ENCODE assay signal across 10 mouse cellular contexts in the genomic region with DNA sequence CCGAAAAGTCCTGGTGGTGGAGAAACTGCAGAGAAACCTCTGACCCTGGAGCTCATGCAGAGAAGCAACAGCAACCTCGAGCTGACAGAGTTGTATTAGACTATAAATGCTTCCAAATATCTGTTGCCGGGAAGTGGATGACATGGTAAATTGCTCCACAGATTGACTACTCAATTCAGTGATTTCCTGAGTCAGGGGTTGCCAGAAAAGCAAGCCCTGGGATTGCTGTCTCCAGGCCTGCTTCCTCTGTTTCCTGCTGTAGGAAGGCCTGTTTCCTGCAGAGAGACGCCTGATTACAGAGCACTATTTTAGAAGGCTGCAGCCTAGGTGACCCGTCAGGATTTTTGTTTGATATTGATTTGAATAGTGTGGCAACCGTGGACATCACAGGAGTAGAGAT. TPM values are rescaled to one million over a fixed set of nuclear protein-coding genes. Genes with fewer than 3 reads are reported as not detected.
A peak's percentile ranks its signal among the peaks of the same experiment; 100 is the strongest.
DNase-seq lines count a peak whose midpoint lies in the region; ATAC-seq lines count a peak whose summit lies in the region.
"Had no signal": no experiment of that assay in that cellular context is flagged by ENCODE, and none has a peak within 500 bp of the region (broad histone marks: within the 10 kb centered on the region; RNA-seq: fewer than 3 reads in every experiment).

No protein-coding gene starts in this region.

- no peak overlapping the region for H3K27ac ChIP-seq in liver, embryonic 15.5 days (replicated peaks)
- no peak overlapping the region for H3K27ac ChIP-seq in liver, embryonic 11.5 days (ENCODE audit: low read depth, low read length)
- H3K27ac ChIP-seq in heart, embryonic 11.5 days (ENCODE audit: low read depth, low read length), result peak overlapping the region; percentile 59; the same call in 1 of the 2 replicates
- H3K27ac ChIP-seq in kidney, embryonic 15.5 days, result peak overlapping the region; percentile 51; the same call in 1 of the 2 replicates
- no peak overlapping the region for H3K27ac ChIP-seq in hindbrain, embryonic 14.5 days
- no peak overlapping the region for H3K27ac ChIP-seq in midbrain, embryonic 11.5 days (ENCODE audit: low read depth, low read length)

- H3K36me3 ChIP-seq in liver, embryonic 15.5 days (replicated peaks), result no peaks in the 10 kb centered on the region
- H3K36me3 ChIP-seq in liver, embryonic 11.5 days (ENCODE audit: control insufficient read depth, insufficient read depth, low read length), result no peaks in the 10 kb centered on the region
- H3K36me3 ChIP-seq in heart, embryonic 11.5 days (ENCODE audit: control insufficient read depth, insufficient read depth, low read length), result no peaks in the 10 kb centered on the region
- H3K36me3 ChIP-seq in kidney, embryonic 15.5 days, result no peaks in the 10 kb centered on the region
- H3K36me3 ChIP-seq in hindbrain, embryonic 14.5 days (replicated peaks; ENCODE audit: control insufficient read depth, insufficient read depth), result no peaks in the 10 kb centered on the region
- H3K36me3 ChIP-seq in midbrain, embryonic 11.5 days (ENCODE audit: control insufficient read depth, insufficient read depth, low read length), result no peaks in the 10 kb centered on the region
- H3K36me3 ChIP-seq: limb, embryonic 15.5 days had no signal

- intact Hi-C loops in left cerebral cortex, postnatal 4 days (cut with DNase I), result no loop called here

- no peaks in the 10 kb centered on the region for H3K27me3 ChIP-seq in liver, embryonic 15.5 days
- no peaks in the 10 kb centered on the region for H3K27me3 ChIP-seq in liver, embryonic 11.5 days (replicated peaks; ENCODE audit: control insufficient read depth, insufficient read depth, low read length)
- no peaks in the 10 kb centered on the region for H3K27me3 ChIP-seq in heart, embryonic 11.5 days (ENCODE audit: control insufficient read depth, insufficient read depth, low read length)
- H3K27me3 ChIP-seq in kidney, embryonic 15.5 days, result no peaks in the 10 kb centered on the region
- H3K27me3 ChIP-seq in hindbrain, embryonic 14.5 days (ENCODE audit: control insufficient read depth, insufficient read depth, low read length), result no peaks in the 10 kb centered on the region
- no peaks in the 10 kb centered on the region for H3K27me3 ChIP-seq in midbrain, embryonic 11.5 days (ENCODE audit: control insufficient read depth, insufficient read depth, low read length)
- H3K27me3 ChIP-seq: limb, embryonic 15.5 days had no signal

- H3K9ac ChIP-seq in liver, embryonic 15.5 days, result no peak overlapping the region
- no peak overlapping the region for H3K9ac ChIP-seq in liver, embryonic 11.5 days (ENCODE audit: low read depth, low read length)
- H3K9ac ChIP-seq in heart, embryonic 11.5 days (ENCODE audit: low read depth, low read length), result no peak overlapping the region; the same call in 1 of the 2 replicates
- no peak overlapping the region for H3K9ac ChIP-seq in kidney, embryonic 15.5 days
- H3K9ac ChIP-seq in hindbrain, embryonic 14.5 days, result no peak overlapping the region
- no peak overlapping the region for H3K9ac ChIP-seq in midbrain, embryonic 11.5 days (ENCODE audit: low read length)
- H3K9ac ChIP-seq: limb, embryonic 15.5 days had no signal

- no peak overlapping the region for H3K4me2 ChIP-seq in liver, embryonic 15.5 days
- H3K4me2 ChIP-seq in liver, embryonic 11.5 days, result no peak overlapping the region
- no peak overlapping the region for H3K4me2 ChIP-seq in heart, embryonic 11.5 days
- no peak overlapping the region for H3K4me2 ChIP-seq in kidney, embryonic 15.5 days
- H3K4me2 ChIP-seq in hindbrain, embryonic 14.5 days (replicated peaks), result no peak overlapping the region
- H3K4me2 ChIP-seq in midbrain, embryonic 11.5 days, result no peak overlapping the region
- H3K4me2 ChIP-seq: limb, embryonic 15.5 days had no signal

- ATAC-seq in liver, embryonic 15.5 days (ENCODE audit: insufficient read depth), result peak; percentile 47; the same call in 1 of the 2 replicates
- ATAC-seq in liver, embryonic 11.5 days (replicated peaks; ENCODE audit: low FRiP score), result no peak
- no peak for ATAC-seq in heart, embryonic 11.5 days (replicated peaks; ENCODE audit: insufficient number of reproducible peaks, low FRiP score, low TSS enrichment)
- ATAC-seq in kidney, embryonic 15.5 days (replicated peaks; ENCODE audit: low FRiP score), result 0 out of 2 replicates have a peak, but pooled peaks have one; percentile 29
- no peak for ATAC-seq in hindbrain, embryonic 14.5 days (ENCODE audit: low FRiP score)
- ATAC-seq in midbrain, embryonic 11.5 days (ENCODE audit: low FRiP score), result no peak

- WGBS in liver, embryonic 15.5 days (ENCODE audit: insufficient replicate concordance), result 18% methylated on average over 6 of the region's 6 CpGs
- WGBS in liver, embryonic 11.5 days, result 30% methylated on average over 6 of the region's 6 CpGs
- WGBS in heart, embryonic 11.5 days (ENCODE audit: insufficient replicate concordance), result 32% methylated on average over 6 of the region's 6 CpGs
- 37% methylated on average over 6 of the region's 6 CpGs for WGBS in kidney, embryonic 15.5 days
- 37% methylated on average over 6 of the region's 6 CpGs for WGBS in hindbrain, embryonic 14.5 days
- 52% methylated on average over 6 of the region's 6 CpGs for WGBS in midbrain, embryonic 11.5 days

- no peak overlapping the region for H3K4me3 ChIP-seq in liver, embryonic 15.5 days (replicated peaks)
- H3K4me3 ChIP-seq in liver, embryonic 11.5 days (ENCODE audit: low read depth, low read length), result no peak overlapping the region
- H3K4me3 ChIP-seq in heart, embryonic 11.5 days (ENCODE audit: low read depth, low read length), result no peak overlapping the region
- H3K4me3 ChIP-seq in kidney, embryonic 15.5 days (replicated peaks), result no peak overlapping the region
- H3K4me3 ChIP-seq in hindbrain, embryonic 14.5 days (replicated peaks; ENCODE audit: low read length), result no peak overlapping the region
- H3K4me3 ChIP-seq in midbrain, embryonic 11.5 days (ENCODE audit: low read depth, low read length), result no peak overlapping the region
- H3K4me3 ChIP-seq: limb, embryonic 15.5 days had no signal

- no peaks in the 10 kb centered on the region for H3K4me1 ChIP-seq in liver, embryonic 15.5 days (replicated peaks)
- no peaks in the 10 kb centered on the region for H3K4me1 ChIP-seq in liver, embryonic 11.5 days (replicated peaks; ENCODE audit: control insufficient read depth, insufficient read depth, low read length)
- peaks cover 3% of the 10 kb centered on the region; the same call in 1 of the 2 replicates for H3K4me1 ChIP-seq in heart, embryonic 11.5 days (ENCODE audit: control insufficient read depth, insufficient read depth, low read length)
- H3K4me1 ChIP-seq in kidney, embryonic 15.5 days, result no peaks in the 10 kb centered on the region
- 0 out of 2 replicates have a peak, but pooled peaks cover 13% of the 10 kb centered on the region for H3K4me1 ChIP-seq in hindbrain, embryonic 14.5 days (replicated peaks; ENCODE audit: control insufficient read depth, insufficient read depth, low read length)
- H3K4me1 ChIP-seq in midbrain, embryonic 11.5 days (ENCODE audit: control insufficient read depth, insufficient read depth, low read length), result no peaks in the 10 kb centered on the region
- H3K4me1 ChIP-seq: limb, embryonic 15.5 days had no signal

- DNase-seq in liver, embryonic 11.5 days (ENCODE audit: low spot score), result no peak
- no peak for DNase-seq in left cerebral cortex, postnatal 4 days
- DNase-seq in hindbrain, embryonic 14.5 days (ENCODE audit: low spot score), result no peak
- no peak for DNase-seq in midbrain, embryonic 11.5 days (ENCODE audit: low spot score, missing footprints)
- DNase-seq: thymus, postnatal 36 days had no signal

- H3K9me3 ChIP-seq in liver, embryonic 15.5 days (replicated peaks), result no peaks in the 10 kb centered on the region
- no peaks in the 10 kb centered on the region for H3K9me3 ChIP-seq in liver, embryonic 11.5 days (ENCODE audit: control insufficient read depth, low read length)
- no peaks in the 10 kb centered on the region for H3K9me3 ChIP-seq in heart, embryonic 11.5 days (replicated peaks; ENCODE audit: control insufficient read depth, low read length)
- no peaks in the 10 kb centered on the region for H3K9me3 ChIP-seq in kidney, embryonic 15.5 days (replicated peaks)
- H3K9me3 ChIP-seq in hindbrain, embryonic 14.5 days (ENCODE audit: control insufficient read depth, low read length), result no peaks in the 10 kb centered on the region
- H3K9me3 ChIP-seq in midbrain, embryonic 11.5 days (ENCODE audit: control insufficient read depth, low read length), result no peaks in the 10 kb centered on the region
- H3K9me3 ChIP-seq: limb, embryonic 15.5 days had no signal

RNA-seq across cellular contexts. Expression of gene 1700020N01Rik, which starts 47.5 kb away (rescaled TPM):
- polyA plus RNA-seq in liver, embryonic 15.5 days (2015; fragmentation: Nextera tagmentation; extraction: Ambion mirVana), result not detected in 2 replicates
- not detected in 2 replicates for polyA plus RNA-seq in liver, embryonic 11.5 days (2014; fragmentation: Nextera tagmentation; extraction: Ambion mirVana)
- 0.28 and 0.30 TPM in 2 replicates for polyA plus RNA-seq in heart, embryonic 11.5 days (2014; fragmentation: Nextera tagmentation; extraction: Ambion mirVana)
- polyA plus RNA-seq in kidney, embryonic 15.5 days (2015; fragmentation: Nextera tagmentation; extraction: Ambion mirVana), result not detected in 2 replicates
- not detected for total RNA-seq in left cerebral cortex, postnatal 4 days (2021)
- polyA plus RNA-seq in hindbrain, embryonic 14.5 days (2014; fragmentation: Nextera tagmentation; extraction: Ambion mirVana), result not detected in 2 replicates
- not detected in 2 replicates for polyA plus RNA-seq in midbrain, embryonic 11.5 days (2014; fragmentation: Nextera tagmentation; extraction: Ambion mirVana)
- total RNA-seq: MEL had no signal
- polyA plus RNA-seq: limb, embryonic 15.5 days had no signal

Comparison
In these comparisons a context has a peak if more than half of its experiments do, and no peak if none do; other contexts are left out.
1. ATAC-seq: peak in liver, embryonic 15.5 days (single experiment) and kidney, embryonic 15.5 days (single experiment); none in liver, embryonic 11.5 days (single experiment), heart, embryonic 11.5 days (single experiment), hindbrain, embryonic 14.5 days (single experiment) and midbrain, embryonic 11.5 days (single experiment).
2. H3K27ac ChIP-seq: peak in heart, embryonic 11.5 days (single experiment) and kidney, embryonic 15.5 days (single experiment); none in liver, embryonic 15.5 days (single experiment), liver, embryonic 11.5 days (single experiment), hindbrain, embryonic 14.5 days (single experiment) and midbrain, embryonic 11.5 days (single experiment).